Mouse (Mus musculus) 3134 (cell line): Measurements from ENCODE around the gene Rell1.
"Not testable (repeated sequence)": the region's sequence is repeated elsewhere in the genome, so short reads cannot be mapped to it uniquely, and the experiment has no call there.

Experiments used
- DNase-seq: peaks from one replicate; pipeline ENCODE4 v3.0.0-alpha.2; 2011; ENCODE audit warnings: low spot score; ENCODE audit not compliant: insufficient read length; ENCODE audit errors: extremely low read depth

Gene Rell1

GRCm38 (mm10) chr5:63906149-63907093, 62.3 kb downstream of the Rell1 start:
- peak; percentile 7 for DNase-seq

- DNase-seq, result no peak
Observed at GRCm38 (mm10) chr5:63903329-63903728, 65.4 kb downstream of the Rell1 start.

GRCm38 (mm10) chr5:63897820-63898110, 70.9 kb downstream of the Rell1 start:
- DNase-seq, result no peak

GRCm38 (mm10) chr5:63897001-63897819, 71.5 kb downstream of the Rell1 start:
- DNase-seq, result not testable (repeated sequence)

GRCm38 (mm10) chr5:63891912-63892311, 76.8 kb downstream of the Rell1 start:
- DNase-seq, result no peak

- no peak for DNase-seq
Observed at GRCm38 (mm10) chr5:63891241-63891640, 77.5 kb downstream of the Rell1 start.

- DNase-seq, result no peak
Observed at GRCm38 (mm10) chr5:63887111-63887510, 81.6 kb downstream of the Rell1 start.

GRCm38 (mm10) chr5:63886709-63887108, 82.0 kb downstream of the Rell1 start:
- DNase-seq, result peak; percentile 23

- DNase-seq, result no peak
Observed at GRCm38 (mm10) chr5:63886292-63886691, 82.4 kb downstream of the Rell1 start.

GRCm38 (mm10) chr5:63879026-63879425, 89.7 kb downstream of the Rell1 start:
- no peak for DNase-seq

GRCm38 (mm10) chr5:63876081-63876480, 92.6 kb downstream of the Rell1 start:
- no peak for DNase-seq

- DNase-seq, result no peak
Observed at GRCm38 (mm10) chr5:63874880-63875279, 93.8 kb downstream of the Rell1 start.

- DNase-seq, result no peak
Observed at GRCm38 (mm10) chr5:63872176-63872932, 96.3 kb downstream of the Rell1 start.

GRCm38 (mm10) chr5:63867421-63867820, 101.3 kb downstream of the Rell1 start:
- no peak for DNase-seq

GRCm38 (mm10) chr5:63858901-63859300, 109.8 kb downstream of the Rell1 start:
- no peak for DNase-seq
